Mouse (Mus musculus): ENCODE measurements around the gene Rasgef1c.

Gene Rasgef1c

DNA sequence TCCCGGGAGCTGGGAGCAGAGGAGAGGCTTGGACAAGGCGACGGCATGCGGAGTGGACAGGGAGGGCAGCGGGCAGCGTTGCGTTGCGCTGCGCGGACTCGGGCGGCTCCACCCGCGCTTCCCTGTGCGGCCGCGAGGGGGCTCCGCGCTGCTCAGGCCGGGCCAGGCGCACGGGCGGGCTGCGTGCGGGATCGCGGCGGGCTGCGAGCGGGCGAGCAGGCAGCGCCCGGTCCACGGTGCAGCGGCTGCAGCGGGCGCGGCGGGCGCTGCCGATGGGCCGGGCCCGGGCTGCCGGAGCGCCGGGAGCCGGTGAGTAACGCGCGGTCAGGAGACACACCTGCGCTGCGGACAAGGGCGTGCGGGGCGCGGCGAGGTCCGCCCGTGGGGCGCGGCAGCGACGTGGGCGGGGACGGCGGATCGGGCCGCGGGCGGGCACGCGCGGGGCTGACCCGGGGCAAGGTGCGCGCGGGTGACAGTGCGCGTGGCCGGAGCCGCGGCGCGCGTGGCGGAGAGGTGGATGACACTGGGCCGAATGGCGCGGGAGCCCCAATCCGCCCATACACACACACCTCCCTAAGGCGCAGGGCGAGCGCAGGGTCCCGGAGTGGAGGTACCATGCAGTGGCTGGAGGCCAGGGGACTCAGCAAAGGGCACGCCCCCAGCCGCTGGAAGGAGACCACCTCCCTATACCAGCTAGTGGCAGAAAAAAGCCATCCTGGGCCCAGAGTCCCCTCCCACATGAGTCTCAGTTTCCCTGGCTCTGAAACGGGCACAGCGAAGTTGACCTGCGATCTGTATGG is at the start of gene Rasgef1c:
Rasgef1c (plus strand) TSS at position 177 of the 800 bp plus-strand sequence.
- DNase-seq (ENCODE audit: extremely low read depth, insufficient read length, low spot score): no peak

DNA sequence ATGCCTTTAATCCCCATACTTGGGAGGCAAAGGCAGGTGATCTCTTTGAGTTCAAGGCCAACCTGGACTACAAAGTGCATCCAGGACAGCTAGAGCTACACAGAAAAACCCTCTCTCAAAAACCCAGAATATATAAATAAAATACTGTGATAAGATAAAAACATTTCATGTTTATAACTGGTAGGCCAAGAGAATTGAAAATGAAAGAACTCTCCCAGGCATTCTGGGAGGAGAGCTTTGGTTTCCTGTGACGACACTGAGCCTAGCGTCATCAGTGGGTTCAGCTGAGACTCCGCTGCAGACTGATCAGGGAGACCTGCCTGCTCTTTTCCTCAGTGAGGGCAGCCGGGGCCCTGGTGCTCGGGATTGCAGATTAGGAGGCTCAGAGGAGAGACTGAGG is 46.5 kb upstream of the Rasgef1c start:
- no peak for DNase-seq (ENCODE audit: extremely low read depth, insufficient read length, low spot score)

DNA sequence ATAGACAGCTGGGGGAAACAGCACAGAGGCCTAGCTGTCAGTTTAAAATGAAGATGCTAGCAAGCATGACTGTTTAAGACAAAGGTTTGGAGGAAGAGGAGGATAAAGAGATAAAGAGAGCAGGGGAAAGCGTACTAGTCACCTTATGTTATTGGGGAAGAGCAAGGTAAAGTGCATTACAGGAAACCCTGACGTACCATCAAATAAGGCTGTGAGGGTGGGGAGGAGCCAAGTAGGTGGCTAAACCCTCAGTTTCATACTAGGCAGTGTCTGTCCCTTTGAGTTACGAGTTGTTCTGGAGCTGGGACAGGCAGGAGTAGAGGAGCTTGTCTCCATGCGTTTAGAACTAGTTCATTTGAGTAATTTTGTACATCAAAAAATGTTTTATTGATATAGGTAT is 40.5 kb upstream of the Rasgef1c start:
- DNase-seq (ENCODE audit: extremely low read depth, insufficient read length, low spot score): no peak

DNA sequence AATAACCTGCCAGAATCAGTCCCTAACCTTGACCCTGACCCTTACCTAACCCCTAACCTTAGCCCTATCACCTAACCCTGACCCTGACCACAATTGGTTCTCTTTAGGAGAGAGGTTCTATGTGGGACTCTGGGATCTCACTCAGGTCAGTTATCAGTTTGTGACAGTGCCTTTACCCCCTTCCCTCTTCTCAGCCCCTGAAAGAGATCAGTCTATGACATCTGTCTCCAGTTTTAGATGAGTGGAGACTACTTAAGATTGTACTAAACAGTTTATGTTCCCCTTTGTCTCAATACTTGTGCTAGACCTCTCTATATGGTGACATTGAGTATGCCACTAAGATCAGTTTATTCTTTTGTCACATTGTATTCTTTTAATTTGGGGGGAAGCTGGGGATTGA is 37.7 kb upstream of the Rasgef1c start:
- DNase-seq (ENCODE audit: extremely low read depth, insufficient read length, low spot score): no peak

DNA sequence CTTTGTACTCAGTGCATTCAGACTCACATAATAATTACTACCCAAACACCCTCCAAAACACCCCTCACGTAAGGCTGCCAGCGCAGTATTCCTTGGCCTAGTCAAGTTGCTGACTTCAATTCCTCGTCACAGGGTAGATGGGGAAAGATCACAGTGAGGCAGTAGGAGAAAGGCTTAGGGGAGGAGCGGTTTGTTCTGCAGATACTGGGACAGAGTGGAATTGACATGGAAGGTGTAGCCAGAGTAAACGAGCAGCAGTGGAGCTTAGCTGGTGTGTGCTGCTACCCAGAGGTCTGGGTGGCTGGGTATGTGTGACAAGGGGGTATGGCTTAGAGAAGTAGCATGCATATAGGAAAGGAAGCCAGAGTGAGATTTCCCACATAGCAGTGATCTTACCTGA is 34.3 kb upstream of the Rasgef1c start:
- no peak for DNase-seq (ENCODE audit: extremely low read depth, insufficient read length, low spot score)

DNA sequence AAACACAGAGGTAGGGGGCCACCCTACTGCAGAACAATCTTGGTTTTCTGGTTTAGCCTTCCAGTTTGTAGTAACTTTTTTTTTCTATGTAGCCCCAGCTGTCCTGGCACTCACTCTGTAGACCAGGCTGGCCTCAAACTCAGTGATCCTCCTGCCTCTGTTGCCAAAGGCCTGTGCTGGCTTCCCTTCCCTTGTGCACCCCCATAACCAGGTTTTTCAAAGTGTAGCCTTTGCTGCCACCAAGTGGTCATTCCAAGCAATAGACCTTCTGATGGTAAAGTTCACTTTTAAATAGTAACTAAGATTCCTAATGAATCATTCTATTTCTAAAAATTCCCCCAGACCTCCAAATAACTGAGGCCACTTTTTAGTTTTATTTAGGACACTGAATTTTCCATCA is 31.9 kb upstream of the Rasgef1c start:
- DNase-seq (ENCODE audit: extremely low read depth, insufficient read length, low spot score): no peak

DNA sequence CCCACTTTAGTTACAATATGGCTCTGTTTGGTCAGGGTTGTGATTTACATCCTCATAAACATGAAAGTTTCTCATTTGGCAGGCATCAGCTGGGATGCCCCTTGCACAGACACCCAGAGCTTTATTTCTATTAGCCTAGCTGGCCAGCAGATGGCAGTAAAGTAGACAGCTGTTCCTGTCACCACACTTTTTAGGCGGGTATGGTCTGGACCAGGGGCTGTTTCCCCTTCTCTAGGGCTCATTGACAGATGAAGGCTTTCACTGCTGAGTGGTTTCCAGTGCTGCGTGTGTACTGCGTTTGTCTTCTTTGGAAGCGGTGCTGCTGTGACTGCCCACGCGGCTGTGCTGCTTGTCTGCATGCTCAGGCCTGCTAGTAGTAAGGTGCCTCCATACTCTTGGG is 29.7 kb upstream of the Rasgef1c start:
- no peak for DNase-seq (ENCODE audit: extremely low read depth, insufficient read length, low spot score)

DNA sequence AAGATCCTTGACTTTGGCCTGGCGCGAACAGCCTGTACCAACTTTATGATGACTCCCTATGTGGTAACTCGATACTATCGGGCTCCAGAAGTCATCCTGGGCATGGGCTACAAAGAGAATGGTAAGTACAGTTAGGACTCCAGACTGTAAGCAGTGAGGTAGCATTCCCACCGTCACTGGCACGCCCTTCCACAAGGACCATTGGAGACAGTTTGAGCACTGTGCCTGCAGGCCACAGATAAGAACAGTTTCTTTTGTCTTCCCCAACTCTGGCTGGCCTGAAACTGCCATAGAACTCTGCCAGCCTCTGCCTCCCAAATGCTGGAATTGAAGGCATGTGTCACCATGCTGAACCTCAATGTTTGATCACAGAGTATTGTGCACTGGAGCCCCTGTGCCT is 28.9 kb upstream of the Rasgef1c start:
- no peak for DNase-seq (ENCODE audit: extremely low read depth, insufficient read length, low spot score)

DNA sequence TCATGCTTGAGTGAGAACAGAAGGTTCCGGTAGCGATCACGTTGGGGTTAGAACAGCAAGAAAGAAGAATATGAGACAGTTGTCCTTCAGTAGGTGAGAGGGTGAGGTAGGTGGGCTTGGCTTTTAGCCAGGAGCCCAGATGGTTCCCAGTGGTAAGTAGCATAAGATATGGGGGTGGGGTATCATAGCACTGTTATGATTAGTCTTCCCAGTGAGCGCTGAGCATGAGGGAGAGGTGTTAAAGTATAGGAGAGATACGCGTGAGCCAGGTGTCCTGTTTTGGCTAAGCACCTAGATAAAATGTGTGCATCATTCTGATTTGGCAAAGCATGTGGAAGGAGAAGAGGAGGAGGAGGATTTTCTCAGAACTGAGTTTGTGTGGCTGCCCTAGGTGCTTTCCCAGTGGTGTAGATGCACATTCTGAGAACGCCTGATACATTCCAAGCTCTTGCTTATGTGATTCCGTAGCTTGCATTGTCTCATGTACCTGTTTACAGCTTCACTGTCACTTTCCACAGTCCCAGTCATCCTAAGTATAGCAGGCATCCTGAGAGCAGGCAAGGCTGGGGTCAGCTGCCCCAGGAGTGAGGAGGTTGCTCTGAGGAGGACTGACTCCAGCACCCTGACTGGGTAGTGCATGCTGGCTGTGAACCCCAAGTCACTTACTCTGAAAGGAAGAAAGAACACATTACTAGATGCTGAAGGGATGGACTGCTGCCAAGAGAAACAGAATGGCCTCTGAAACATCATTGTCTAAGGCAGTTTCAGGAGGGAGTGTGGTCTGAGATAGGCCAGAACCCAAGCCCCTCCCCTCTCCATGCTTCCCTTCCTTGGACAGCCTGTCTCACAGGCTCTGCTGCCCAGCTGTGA is 24.5 kb upstream of the Rasgef1c start:
- no peak for DNase-seq (ENCODE audit: extremely low read depth, insufficient read length, low spot score)

DNA sequence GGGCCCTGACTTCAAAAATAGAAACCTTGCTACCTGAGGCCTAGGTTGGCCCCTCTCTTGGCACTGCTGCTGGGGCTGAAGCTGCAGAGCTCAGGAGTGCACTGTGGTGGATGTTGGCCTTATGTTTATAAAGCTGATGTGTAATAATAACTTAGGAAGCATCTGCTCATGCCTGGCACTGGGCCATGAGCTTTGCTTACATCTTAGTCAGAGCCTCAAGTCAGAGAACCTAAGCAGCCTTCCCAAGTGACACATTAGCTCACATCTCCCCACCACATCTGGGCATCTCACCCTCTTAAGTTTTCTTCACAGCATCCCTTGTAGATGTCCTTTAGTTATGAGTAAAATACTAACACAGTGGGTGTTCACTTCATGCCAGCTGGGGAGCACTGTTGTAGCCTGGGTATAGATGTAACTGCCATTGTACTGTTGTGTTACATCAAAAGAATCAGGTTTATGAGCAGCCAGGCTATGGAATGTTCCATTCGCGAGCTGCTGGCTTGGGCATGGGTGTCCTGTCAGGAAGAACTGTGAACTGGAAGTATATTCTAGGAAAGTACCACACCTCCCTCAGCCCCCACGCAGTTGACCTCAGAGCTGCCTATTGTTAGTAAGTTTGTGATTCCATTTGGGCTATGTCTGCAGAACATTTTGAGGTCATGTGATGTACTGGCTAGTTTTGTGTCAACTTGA is 21.5 kb upstream of the Rasgef1c start:
- no peak for DNase-seq (ENCODE audit: extremely low read depth, insufficient read length, low spot score)

DNA sequence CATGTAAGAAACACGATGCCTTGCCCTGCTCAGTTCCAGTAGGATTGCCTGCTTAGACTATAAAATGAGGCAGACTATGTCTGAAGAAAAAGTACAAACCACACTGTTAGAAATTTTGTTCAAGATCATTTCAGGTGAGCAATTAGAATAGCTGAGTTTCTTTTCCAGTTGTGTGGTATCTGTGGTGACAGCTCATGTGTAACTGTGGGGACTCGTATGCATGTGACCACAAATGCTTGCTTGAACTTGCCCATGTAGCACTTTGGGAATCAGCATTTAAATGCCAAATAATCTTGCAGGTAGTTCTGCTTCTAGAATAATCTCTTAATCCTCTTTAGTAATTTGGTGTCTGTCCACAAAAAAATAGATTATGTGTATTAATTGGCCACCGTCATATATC is 18.2 kb upstream of the Rasgef1c start:
- no peak for DNase-seq (ENCODE audit: extremely low read depth, insufficient read length, low spot score)

DNA sequence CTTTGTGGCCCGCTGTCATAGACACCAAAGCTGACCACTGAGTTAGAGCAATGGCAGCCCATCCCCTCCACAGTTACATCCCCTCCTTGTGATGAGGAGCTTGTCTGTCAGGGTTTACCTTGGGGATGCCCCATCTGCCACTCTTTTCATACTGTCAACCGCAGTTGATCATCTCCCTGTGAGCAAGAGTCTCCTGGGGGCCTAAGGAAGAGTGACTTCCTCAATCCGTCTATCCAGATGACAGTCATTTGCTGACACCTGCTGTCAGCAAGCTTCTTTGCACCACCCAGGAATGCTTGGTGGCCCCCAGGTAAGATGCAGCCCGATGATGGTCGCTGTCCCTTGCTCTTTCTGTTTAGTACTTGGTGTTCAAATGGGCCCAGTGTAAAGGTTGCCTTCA is 13.2 kb upstream of the Rasgef1c start:
- DNase-seq (ENCODE audit: extremely low read depth, insufficient read length, low spot score): no peak

DNA sequence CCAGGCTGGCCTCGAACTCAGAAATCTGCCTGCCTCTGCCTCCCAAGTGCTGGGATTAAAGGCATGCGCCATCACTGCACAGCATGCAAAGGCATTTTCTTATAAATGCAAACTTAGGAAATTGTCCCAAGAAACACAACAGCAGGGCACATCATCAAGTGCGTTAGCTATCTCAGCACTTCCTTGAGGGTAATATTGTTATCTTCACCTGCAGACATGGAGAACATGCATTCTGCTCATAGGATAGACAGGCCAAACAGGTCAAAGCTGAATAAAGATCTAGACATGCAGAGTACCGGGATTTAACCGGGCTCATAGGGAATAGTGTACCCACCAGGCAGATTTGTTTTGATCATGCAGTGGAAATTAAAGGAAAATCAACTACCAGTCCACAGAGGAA is 9.6 kb upstream of the Rasgef1c start:
- no peak for DNase-seq (ENCODE audit: extremely low read depth, insufficient read length, low spot score)

DNA sequence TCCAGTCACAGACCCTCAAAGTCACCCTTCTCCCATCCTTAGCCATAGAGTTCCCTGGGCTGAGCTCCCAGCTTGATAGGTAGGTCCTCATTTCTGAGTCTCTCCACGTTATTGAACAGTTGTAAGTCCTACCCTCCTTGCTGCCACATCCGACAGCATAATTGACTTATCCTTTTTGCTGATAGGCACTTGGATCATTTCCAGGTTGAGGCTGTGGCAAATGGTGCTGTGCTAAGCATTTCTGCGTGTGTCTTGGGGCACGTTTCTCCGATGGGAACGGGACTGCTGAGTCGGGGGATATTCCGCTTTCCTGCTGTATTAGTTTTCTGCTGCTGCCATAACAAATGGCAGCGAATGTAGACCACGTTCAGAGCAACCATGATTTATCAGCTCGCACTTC is 7.8 kb upstream of the Rasgef1c start:
- no peak for DNase-seq (ENCODE audit: extremely low read depth, insufficient read length, low spot score)

DNA sequence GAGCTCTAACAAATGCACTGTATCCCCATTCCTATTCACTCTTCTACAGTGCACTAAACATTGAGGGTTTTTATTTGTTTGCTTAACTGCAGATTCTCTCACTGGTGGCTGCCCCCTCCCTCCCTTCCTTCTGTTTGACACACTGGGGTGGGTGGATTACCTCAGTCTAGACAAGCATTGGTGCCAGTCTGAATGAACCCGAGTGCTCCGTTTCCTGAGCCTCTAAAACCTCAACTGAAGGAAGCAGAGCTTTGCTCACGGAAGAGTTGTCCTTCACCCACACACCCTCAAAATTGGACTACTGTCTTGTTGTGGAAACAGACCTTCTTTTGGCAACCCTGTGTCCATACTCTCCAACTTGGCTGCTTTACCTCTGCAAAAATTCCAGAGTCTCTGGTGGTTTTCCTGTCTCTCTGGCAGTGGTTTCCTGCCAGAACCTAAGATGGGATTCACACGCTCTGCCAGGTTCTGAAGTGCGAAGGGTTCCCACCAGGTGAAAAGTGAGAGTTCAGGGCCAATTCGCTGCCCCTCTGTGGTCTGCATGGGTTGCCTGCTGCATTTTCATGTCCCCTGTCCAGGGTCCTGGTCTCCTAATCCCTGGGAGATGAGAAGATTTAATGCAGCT is 5.6 kb upstream of the Rasgef1c start:
- DNase-seq (ENCODE audit: extremely low read depth, insufficient read length, low spot score): no peak

DNA sequence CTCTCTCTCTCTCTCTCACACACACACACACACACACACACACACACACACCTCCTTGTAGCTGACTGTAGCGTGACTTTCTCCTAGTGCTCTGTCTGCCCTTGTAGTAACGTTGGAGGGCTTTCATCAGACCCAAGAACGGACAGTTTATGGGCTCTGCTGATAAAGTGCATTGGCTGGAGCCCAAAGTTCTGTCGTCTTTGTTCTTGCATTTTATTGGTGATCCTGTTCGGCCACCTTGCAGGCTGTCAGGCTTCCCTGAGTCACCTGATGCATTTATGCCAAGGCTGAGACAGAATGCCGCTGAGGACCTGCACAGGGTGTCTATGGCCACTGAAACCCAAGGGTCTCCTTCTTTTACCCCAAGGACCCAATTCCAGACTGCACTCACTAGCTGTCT is 1.6 kb upstream of the Rasgef1c start:
- no peak for DNase-seq (ENCODE audit: extremely low read depth, insufficient read length, low spot score)

DNA sequence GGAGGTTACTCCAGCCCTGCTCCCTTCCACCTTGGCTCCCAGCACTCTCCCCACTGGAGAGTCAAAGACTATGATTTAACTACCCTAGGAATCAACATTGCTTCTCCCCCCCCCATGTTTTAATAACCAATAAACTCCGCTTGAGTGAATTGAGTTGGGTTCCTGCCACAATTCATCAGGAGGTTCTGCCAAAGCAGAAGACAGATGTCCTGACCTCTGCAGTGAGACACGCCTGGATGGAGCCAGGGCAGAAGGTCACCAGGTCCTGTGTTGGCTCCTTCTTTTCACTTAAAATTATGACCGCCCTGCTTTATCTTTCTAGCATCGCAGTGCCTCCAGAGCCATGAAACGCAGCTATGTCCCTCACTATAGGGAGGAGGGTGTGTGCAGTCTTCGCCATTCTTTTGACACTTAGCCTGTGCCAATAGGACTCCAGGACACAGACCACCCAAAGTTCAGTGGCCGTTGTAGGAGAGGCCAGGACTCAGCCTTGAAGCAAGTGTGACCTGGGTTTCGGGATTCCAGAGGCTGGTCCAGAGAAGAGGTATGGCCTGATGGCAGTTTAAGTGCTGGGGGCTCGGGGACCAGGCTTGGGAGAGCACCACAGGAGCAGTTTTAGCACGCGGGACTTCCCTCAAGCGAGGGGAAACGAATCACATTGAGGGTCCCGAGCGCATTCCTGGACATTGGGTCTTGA is 525 bp upstream of the Rasgef1c start:
- no peak for DNase-seq (ENCODE audit: extremely low read depth, insufficient read length, low spot score)

DNA sequence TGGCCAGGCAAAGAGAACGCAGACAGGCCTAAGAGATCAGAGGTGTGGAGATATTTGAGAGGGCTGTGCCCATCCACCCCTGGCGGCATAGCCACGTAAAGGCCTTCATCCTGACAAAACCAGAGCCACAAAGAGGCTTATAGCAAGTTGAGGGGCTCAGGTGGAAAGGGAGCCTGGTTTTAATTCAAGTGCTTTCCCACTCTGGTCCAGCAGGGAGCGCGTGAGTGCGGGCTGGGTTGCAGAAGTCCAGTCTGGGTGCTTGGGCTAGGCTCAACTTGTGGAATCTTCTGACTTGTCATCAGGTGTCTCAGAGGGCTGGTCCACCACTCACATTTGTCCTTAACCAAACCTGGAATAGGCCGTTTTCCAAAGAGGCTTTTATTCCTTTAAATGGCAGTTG is 1.7 kb downstream of the Rasgef1c start:
- DNase-seq (ENCODE audit: extremely low read depth, insufficient read length, low spot score): no peak

DNA sequence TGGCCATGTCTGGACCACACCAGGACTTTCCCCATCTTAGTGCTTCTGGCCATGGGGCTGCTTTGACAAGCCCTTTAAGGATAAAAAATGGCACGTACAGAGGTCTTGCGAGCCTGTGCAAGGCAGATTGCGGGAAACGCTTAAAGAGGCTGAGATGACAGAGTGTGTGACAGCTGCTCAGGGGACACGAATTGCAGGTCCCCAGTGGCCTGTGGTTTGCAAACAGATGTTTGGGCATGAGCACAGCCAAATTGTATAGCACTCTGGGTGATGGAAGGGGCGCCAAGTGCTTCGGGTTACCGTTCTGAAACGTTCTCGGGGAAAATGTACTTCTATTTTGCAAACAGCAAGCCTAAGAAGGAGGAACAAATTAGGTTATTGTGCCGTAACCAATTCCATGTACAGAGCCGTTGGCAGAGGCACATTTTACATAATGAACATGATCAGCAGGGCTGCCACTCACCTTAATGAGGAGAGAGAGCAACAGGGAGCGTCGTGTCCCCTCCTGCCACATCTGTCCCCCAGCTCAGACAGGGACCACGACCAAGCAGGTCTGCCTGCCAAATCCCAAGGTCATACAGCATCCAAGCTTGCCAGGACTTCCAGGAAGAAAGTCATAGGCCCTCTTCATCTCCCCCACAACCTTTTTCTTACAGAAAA is 17.0 kb downstream of the Rasgef1c start:
- no peak for DNase-seq (ENCODE audit: extremely low read depth, insufficient read length, low spot score)

DNA sequence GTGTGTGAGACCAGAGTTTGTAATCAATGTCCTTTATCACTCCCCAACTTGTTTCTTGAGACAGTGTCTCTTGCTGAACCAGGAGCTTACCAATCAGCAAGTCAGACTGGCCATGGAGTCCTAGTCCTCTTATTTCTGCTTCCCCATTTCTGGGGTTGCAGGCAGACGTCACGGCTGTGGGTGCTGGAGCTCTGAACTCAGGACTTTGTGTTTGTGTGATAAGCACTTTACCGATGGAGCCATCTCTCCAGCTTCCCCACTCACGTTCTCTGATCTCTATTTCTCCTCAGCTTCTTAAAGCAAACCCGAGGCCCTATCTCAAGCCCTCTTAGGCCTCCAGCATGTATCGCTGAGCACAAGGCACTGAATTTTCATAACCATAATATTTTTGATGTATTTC is 17.7 kb downstream of the Rasgef1c start:
- no peak for DNase-seq (ENCODE audit: extremely low read depth, insufficient read length, low spot score)

Measured in 3134 (cell line).